Mouse (Mus musculus) embryonic facial prominence, embryonic 11.5 days (tissue): ENCODE results near the gene Tmem50a. TPM values are rescaled to one million over a fixed set of nuclear protein-coding genes. Genes with fewer than 3 reads are reported as not detected.

Source experiments
- ATAC-seq: fragments of 200-750 bp; cut with Nextera tagmentation; replicated peaks from 2 replicates; pipeline ENCODE4 v1.8.0; 2017; ENCODE audit warnings: low read depth; ENCODE audit not compliant: insufficient number of reproducible peaks, low FRiP score, low TSS enrichment
- DNase-seq: peaks from one replicate; pipeline ENCODE4 v3.0.0-alpha.2; 2015; ENCODE audit warnings: low spot score
- H3K27ac ChIP-seq: fragments of 300-500 bp; sonication (generic); replicated peaks from 2 replicates; pipeline ENCODE4 v1.5.1; 2014; ENCODE audit warnings: mild to moderate bottlenecking, low read depth, low read length, control low read depth
- H3K27me3 ChIP-seq: fragments of 300-500 bp; sonication (generic); 2 replicates; pipeline ENCODE4 v1.6.1; 2014; ENCODE audit warnings: mild to moderate bottlenecking, low read length, moderate library complexity, mixed read lengths; ENCODE audit not compliant: control insufficient read depth, insufficient read depth
- H3K36me3 ChIP-seq: fragments of 300-500 bp; sonication (generic); replicated peaks from 2 replicates; pipeline ENCODE4 v1.6.1; 2014; ENCODE audit warnings: low read depth, mild to moderate bottlenecking, low read length, moderate library complexity, mixed read lengths; ENCODE audit not compliant: control insufficient read depth, insufficient read depth
- H3K4me1 ChIP-seq: fragments of 300-500 bp; sonication (generic); 2 replicates; pipeline ENCODE4 v1.6.1; 2014; ENCODE audit warnings: low read length, mixed read lengths; ENCODE audit not compliant: control insufficient read depth, insufficient read depth
- H3K4me2 ChIP-seq: fragments of 300-500 bp; sonication (generic); 2 replicates; pipeline ENCODE4 v1.6.1; 2014; ENCODE audit warnings: low read depth, mild to moderate bottlenecking, control low read depth, low read length, moderate library complexity
- H3K4me3 ChIP-seq: fragments of 300-500 bp; sonication (generic); 2 replicates; pipeline ENCODE4 v1.5.1; 2014; ENCODE audit warnings: low read depth, low read length, control low read depth
- H3K9ac ChIP-seq: fragments of 300-500 bp; sonication (generic); replicated peaks from 2 replicates; pipeline ENCODE4 v1.6.1; 2014; ENCODE audit warnings: mild to moderate bottlenecking, control low read depth, low read length
- H3K9me3 ChIP-seq: fragments of 300-500 bp; sonication (generic); replicated peaks from 2 replicates; pipeline ENCODE4 v1.6.1; 2016; ENCODE audit warnings: mild to moderate bottlenecking, low read length, inconsistent platforms, mixed read lengths; ENCODE audit not compliant: control insufficient read depth
- WGBS: fragments of 180-500 bp; shearing (Covaris S2); extraction: QIAGEN DNeasy Blood & Tissue Kit; methylation state at CpG from one replicate; pipeline ENCODE4 v1.1.7; 2014; 5-methylcytosine and 5-hydroxymethylcytosine counted together
- polyA plus RNA-seq: library from polyadenylated mRNA; unstranded; fragments of >200 nt; fragmentation: Nextera tagmentation; extraction: Ambion mirVana; gene quantifications from 2 replicates; pipeline ENCODE4 v1.2.1, GENCODE M21; 2014

Tmem50a gene
- 148 and 151 TPM in 2 replicates for polyA plus RNA-seq

DNA sequence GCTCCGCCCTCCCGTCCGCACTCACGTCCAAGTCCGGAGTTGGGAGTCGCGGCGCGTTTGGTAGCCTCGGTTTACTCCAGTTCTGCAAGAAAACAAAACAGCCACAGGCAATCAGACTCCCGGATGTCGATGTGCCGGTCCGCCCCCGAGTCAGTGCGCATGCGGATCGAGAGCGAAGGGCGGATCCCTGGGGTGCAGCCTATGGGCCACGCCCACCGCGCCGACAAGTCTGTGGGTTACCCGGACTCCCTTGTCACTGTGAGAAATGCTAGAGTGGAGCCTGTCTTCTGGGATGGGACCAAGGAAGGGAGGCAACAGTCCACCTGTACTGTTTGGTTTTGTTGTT, at the start of gene Tmem50a:
TSS of gene Tmem50a (minus strand) at position 161 of the 346 bp plus-strand sequence.
- Histone ChIP-seq H3K27me3 (no peaks in the 10 kb centered on the region), H3K4me1 (no peaks in the 10 kb centered on the region), H3K27ac (peak within 1 kb of the TSS; percentile 87), H3K36me3 (peaks cover 3% of the 10 kb centered on the region), H3K9ac (peak within 1 kb of the TSS; percentile 86), H3K4me3 (peak within 1 kb of the TSS; percentile 88), H3K4me2 (peak within 1 kb of the TSS; percentile 64), H3K9me3 (no peaks in the 10 kb centered on the region)
- WGBS, result under 1% methylated on average over 25 of the region's 25 CpGs
- DNase-seq (peak; percentile 96), ATAC-seq (peak; percentile 81)

DNA sequence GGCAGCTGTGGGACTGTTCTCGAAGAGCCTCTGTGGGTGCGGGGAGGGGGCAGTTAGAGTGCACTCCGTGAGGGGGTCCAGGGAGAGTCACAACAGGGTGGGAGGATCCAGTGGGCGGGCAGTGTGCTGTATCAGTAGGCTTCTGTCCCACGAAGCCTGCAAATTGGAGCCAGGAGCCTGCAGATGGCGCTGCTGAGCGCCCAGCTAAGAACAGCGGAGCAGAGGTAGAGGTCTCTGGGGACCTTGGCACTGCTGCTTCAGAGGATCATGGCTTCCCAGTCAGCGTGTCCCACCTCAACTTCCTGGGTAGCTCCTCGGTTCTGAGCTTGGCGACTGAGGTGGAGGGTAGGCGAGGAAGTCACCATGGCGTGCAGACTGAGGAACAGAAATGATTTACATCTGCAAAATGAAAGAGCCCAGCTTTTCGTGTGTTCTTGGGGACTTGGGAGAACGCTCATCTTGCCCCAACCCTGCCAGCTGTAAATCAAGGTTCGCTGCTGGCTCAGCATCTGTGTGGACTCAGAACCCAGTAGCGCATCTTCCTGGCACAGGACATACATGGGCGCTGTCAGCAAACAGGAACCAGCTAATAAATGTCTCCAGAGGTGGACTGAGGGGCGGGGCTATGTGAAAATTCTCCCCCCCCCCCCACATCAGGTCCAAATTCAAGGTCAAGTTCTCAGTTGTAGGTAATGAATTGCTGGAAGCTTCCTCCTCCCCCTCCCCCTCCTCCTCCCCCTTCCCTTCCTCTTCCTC, 48.4 kb upstream of the Tmem50a start:
- DNase-seq, result peak; percentile 80

DNA sequence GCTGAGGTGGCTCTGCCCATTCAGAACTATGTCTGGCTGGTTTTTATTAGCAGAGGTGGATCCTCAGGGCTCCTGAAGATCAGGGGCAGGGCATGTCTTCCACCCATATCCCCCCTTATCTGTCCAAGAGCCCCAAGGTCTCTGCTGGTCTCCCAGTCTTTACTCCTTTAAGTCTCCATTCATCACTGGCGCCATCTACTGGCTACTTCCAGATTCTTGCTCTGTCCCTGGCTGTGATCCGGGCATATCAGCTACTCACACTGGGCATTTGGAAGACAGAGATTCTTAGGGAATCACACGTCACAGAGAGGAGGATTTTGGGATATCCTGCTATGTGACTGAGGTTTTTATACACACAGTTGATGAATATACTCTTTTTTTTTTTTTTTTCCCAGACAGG, 41.5 kb upstream of the Tmem50a start:
- Histone ChIP-seq H3K9me3 (no peaks in the 10 kb centered on the region), H3K4me3 (no peak overlapping the region), H3K27me3 (no peaks in the 10 kb centered on the region; the same call in 1 of the 2 replicates), H3K4me1 (no peaks in the 10 kb centered on the region), H3K27ac (no peak overlapping the region), H3K36me3 (no peaks in the 10 kb centered on the region), H3K4me2 (no peak overlapping the region), H3K9ac (no peak overlapping the region)
- WGBS, result 23% methylated on average over 3 of the region's 3 CpGs
- no peak for ATAC-seq
- peak; percentile 75 for DNase-seq

More for the DNA sequence above, 48.4 kb upstream of the Tmem50a start:
- H3K9me3 ChIP-seq, result no peaks in the 10 kb centered on the region
- H3K36me3 ChIP-seq, result no peaks in the 10 kb centered on the region
- H3K4me1 ChIP-seq, result no peaks in the 10 kb centered on the region
- H3K4me3 ChIP-seq, result no peak overlapping the region
- no peak overlapping the region for H3K27ac ChIP-seq
- WGBS, result 21% methylated on average over 19 of the region's 19 CpGs
- H3K27me3 ChIP-seq, result no peaks in the 10 kb centered on the region
- ATAC-seq, result no peak
- peak overlapping the region; percentile 10; the same call in 1 of the 2 replicates for H3K4me2 ChIP-seq
- no peak overlapping the region for H3K9ac ChIP-seq

DNA sequence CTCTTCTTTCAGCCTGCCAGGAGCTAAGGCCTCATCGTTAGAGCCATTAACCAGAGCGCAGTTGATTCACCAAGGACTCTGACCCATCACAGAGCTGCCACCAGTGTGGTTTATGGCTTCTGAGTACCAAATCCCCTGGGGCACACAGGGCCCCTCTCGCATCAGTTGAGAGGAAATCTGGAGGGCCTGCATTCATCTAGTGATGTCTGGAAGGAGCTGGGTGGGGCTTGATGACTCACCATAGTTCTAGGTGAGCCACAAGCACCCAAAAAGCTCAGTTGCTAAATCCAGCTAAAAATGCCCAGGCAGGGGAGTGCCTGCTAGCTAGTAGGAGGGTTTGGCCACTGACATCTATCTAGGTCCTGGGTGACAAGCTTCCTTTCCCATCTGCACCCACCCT, 41.0 kb upstream of the Tmem50a start:
- Histone ChIP-seq H3K4me2 (no peak overlapping the region), H3K4me1 (no peaks in the 10 kb centered on the region), H3K27ac (no peak overlapping the region), H3K9me3 (no peaks in the 10 kb centered on the region), H3K9ac (no peak overlapping the region), H3K36me3 (no peaks in the 10 kb centered on the region), H3K27me3 (no peaks in the 10 kb centered on the region; the same call in 1 of the 2 replicates), H3K4me3 (no peak overlapping the region)
- 85% methylated on average over 3 of the region's 3 CpGs for WGBS
- ATAC-seq (no peak), DNase-seq (no peak)

DNA sequence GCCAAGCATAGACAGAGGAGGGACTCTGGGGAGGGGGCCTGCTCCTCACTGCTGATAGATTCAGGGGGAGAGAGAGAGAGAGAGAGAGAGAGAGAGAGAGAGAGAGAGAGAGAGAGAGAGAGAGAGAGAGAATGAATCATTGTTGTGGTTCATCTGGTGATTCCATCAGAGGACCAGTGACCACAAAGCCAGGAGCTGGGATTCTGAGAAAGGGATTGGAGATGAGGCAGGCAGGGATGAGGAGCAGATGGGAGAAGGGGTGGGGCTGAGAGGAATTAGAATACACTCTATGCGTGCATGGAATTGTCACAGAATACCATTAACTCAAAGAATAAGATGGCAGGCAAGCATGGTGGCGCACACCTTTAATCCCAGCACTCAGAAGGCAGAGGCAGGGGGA, 40.4 kb upstream of the Tmem50a start:
- H3K4me3 ChIP-seq, result no peak overlapping the region
- WGBS, result 97% methylated on average over 2 of the region's 2 CpGs
- no peaks in the 10 kb centered on the region; the same call in 1 of the 2 replicates for H3K27me3 ChIP-seq
- H3K9ac ChIP-seq, result no peak overlapping the region
- H3K9me3 ChIP-seq, result no peaks in the 10 kb centered on the region
- ATAC-seq, result no peak
- no peak overlapping the region for H3K4me2 ChIP-seq
- no peak for DNase-seq
- H3K27ac ChIP-seq, result no peak overlapping the region
- no peaks in the 10 kb centered on the region for H3K4me1 ChIP-seq
- no peaks in the 10 kb centered on the region for H3K36me3 ChIP-seq

DNA sequence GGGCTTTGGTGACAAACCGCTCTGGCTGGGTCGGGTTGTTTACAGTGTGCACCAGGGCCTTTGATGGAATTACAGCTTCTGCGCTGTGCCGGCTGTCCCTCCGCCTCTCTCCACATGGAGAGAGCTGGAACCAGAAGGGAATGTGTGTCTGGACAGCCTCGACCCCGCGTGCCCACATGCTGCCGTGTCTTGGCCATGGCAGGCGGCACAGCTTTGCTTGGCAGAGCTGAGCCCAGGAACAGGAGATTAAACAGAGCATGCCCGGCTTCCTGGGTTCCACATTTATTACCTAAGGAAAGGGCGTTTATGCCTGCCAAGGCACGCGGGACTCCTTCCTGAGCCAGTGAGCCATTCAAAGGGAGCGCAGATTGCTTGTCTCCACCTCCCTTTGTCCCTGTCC, 39.6 kb upstream of the Tmem50a start:
- ATAC-seq, result no peak
- no peak for DNase-seq
- H3K36me3 ChIP-seq, result no peaks in the 10 kb centered on the region
- 26% methylated on average over 15 of the region's 15 CpGs for WGBS
- no peak overlapping the region for H3K4me2 ChIP-seq
- no peak overlapping the region for H3K4me3 ChIP-seq
- H3K27me3 ChIP-seq, result no peaks in the 10 kb centered on the region; the same call in 1 of the 2 replicates
- H3K9me3 ChIP-seq, result no peaks in the 10 kb centered on the region
- H3K4me1 ChIP-seq, result no peaks in the 10 kb centered on the region
- no peak overlapping the region; the same call in 1 of the 2 replicates for H3K9ac ChIP-seq
- H3K27ac ChIP-seq, result no peak overlapping the region; the same call in 1 of the 2 replicates

DNA sequence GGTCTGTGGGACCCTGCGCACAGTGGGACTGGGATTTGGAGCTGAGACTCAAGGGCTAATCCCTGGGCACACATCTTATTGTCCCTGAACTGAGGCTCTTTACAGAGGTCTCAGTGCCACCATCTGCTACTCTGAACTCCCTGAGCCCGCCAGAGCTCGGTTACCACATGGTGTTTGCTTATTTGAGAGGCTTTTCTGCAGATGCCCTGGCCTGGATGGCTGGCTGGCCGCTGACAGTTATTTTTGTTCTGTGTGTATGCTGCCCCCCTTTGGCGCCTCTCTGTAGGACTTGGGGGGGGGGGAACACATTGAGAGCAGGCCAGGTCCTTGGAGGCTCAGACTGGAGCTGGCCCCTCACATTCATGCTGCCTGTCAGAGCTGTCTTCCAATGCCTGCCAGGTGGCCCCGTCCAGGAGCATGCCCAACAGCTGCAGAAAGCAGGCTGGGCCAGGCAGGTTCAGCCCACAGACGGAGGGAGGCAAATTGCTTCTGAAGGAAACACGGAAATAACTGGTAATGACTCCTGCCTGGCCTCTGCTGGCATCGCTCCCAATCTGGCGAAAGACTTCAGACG, 35.8 kb upstream of the Tmem50a start:
- no peak overlapping the region for H3K9ac ChIP-seq
- no peaks in the 10 kb centered on the region for H3K4me1 ChIP-seq
- ATAC-seq, result peak; percentile 82; the same call in 1 of the 2 replicates
- no peak overlapping the region for H3K4me3 ChIP-seq
- no peaks in the 10 kb centered on the region for H3K36me3 ChIP-seq
- no peak overlapping the region for H3K27ac ChIP-seq
- 19% methylated on average over 11 of the region's 11 CpGs for WGBS
- H3K9me3 ChIP-seq, result no peaks in the 10 kb centered on the region
- H3K27me3 ChIP-seq, result no peaks in the 10 kb centered on the region; the same call in 1 of the 2 replicates
- no peak overlapping the region for H3K4me2 ChIP-seq
- DNase-seq, result peak; percentile 79
